Mouse (Mus musculus) G1E-ER4 (cell line): ENCODE results near the gene Cdk1. TPM values are rescaled to one million over a fixed set of nuclear protein-coding genes. Genes with fewer than 3 reads are reported as not detected.

Source experiments
- GATA1 ChIP-seq: IDR thresholded peaks from one replicate; pipeline ENCODE4 v1.8.0; 2012; ENCODE audit warnings: low read length, inconsistent platforms
- polyA plus RNA-seq: library from polyadenylated mRNA; stranded (reverse); fragments of >175 nt; gene quantifications from 2 replicates; pipeline ENCODE4 v1.2.3, GENCODE M21; 2012

Gene Cdk1
- polyA plus RNA-seq, 1 experiment: 44.8 TPM

- no peak for TF ChIP-seq GATA1
Measured at GRCm38 (mm10) chr10:69327362-69327761, 25.4 kb downstream of the Cdk1 start.

DNA sequence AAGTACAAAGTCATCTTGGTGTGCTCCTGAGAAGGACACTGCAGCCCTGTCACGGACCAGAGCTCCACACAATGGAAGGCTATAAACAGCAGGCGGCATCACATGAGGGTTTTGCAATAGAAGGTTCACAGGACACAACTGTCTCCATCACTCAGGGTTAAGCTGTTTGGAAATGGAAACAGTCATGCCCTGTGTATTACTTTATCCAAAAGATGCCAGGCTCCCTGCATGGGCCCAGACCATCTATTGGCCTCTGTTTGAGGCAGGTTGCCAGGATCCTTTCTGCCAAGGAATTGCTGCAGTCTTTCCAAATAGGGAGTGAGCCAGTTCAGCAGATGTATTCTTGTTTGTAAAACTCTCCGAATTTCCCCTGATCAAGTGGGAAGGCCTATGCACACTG, 26.3 kb downstream of the Cdk1 start:
- no peak for TF ChIP-seq GATA1

DNA sequence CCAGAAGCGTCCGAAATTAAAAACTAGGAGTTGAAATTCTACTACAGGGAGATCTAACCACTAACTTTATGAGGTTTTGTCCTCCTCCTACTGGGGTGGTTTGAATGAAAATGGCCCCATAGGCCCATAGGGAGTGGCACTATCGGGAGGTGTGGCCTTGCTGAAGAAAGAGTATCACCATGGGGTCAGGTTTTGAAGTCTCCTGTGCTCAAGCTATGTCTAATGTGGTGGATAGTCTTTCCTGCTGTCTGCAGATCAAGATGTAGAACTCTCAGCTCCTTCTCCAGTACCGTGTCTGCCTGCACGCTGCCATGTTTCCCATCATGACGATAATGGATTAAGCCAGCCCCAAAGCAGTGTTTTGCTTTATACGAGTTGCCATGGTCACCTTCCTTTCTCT, 27.9 kb downstream of the Cdk1 start:
- no peak for TF ChIP-seq GATA1

- TF ChIP-seq GATA1: no peak
Measured at GRCm38 (mm10) chr10:69323986-69324385, 28.8 kb downstream of the Cdk1 start.

DNA sequence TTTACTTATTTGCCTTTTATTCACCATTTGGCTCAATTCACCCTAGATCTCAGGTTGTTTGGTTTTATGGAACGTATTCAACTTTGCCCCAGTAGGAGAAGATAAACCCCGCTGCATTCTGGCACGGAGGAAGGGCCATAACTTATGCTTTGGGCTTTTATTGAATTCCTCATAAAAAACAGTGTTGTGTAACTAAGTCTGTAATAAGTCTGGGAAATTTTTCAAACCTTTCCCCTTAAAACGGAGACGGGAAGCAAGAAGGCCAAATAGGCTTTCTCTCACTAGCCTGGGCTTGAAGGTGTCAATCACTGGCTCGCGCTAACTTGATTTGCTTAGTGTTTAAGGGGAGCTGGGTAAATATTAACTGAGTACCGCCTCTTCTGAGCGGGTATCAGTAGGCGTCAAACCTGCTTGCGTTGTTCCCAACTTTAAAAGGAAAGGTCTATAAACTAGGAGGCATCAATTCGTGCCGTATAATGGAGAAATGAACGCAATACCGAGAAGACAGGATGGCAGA, 31.2 kb downstream of the Cdk1 start:
- TF ChIP-seq GATA1: no peak

DNA sequence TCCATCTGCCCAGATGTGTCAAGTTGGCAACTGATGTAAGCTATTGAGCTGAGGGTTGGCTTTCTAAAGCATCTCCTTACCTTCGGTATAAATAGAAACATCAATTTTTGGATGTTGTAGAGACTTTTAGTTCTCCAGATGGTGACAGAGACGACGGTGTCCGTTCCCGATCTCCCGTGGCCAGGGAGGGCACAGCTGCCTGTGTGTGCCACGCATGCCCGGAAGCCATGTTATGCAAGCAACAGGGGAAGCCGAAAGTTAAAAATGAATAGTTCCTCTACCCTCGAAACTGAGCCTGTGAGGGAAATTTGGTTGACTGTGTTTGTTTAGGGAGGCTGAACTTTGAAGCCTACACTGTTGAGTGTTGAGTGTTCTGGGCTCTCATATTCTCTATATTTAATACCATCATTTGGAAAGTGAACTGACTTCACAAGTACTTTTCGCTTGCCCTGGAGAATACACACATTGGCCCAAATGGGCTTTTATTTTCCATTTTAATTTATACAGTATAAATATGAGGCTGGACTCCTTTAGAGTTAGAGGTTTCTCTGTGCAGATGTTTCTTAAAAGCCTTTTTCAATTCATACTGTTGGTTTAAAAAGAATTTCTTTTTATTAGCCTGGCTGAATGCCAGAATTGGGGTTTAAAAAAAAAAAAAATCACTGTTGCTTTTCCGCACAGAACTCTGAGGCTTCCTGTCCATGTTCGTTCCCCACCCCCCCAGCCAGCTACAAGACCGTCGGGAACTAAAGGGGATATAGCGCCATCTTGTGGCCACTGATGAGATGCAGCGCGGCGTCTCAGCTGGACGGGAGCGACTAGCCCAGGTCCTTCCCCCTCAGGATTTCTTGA, 31.8 kb downstream of the Cdk1 start:
- no peak for TF ChIP-seq GATA1

- TF ChIP-seq GATA1: no peak
Measured at GRCm38 (mm10) chr10:69318514-69318913, 34.2 kb downstream of the Cdk1 start.

DNA sequence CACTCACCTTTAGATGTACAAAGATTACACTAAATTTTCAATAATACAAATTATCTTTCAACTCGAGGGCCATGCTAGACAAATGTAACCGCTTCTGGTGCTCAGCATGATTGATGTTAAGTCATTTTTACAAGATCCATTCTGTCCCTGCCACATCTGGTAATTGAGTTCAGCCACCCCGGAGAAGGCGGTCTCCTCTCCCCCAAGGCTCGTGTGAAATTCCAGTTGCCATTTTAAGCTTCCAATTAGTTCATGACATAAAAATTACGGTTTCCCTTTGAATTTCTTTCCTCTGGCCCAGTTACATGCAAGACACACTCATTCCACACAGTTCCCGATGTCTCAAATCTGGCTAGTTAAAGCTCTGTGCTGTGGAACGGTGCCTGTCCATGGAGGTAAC, 38.8 kb downstream of the Cdk1 start:
- TF ChIP-seq GATA1: no peak

DNA sequence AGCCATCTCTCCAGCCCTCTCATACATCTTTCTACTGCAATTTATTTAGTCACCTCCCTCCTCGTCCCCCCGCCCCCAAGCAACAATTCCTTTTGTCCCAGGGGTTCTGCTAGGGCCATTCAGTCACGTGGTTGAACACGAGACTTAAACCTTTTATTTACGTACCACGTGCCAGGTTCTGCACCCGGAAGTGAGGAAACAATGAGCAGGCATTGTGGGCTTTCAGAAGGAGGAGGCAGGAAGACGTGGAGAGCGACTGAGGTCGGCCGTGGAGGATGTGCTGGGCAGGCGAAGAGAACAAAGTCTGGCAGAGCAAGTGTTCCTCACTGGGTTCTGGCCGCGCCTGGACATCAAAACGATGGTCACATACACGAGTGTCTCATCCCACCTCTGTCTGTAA, 40.9 kb downstream of the Cdk1 start:
- no peak for TF ChIP-seq GATA1

GRCm38 (mm10) chr10:69309109-69309508, 43.6 kb downstream of the Cdk1 start:
- TF ChIP-seq GATA1: no peak

DNA sequence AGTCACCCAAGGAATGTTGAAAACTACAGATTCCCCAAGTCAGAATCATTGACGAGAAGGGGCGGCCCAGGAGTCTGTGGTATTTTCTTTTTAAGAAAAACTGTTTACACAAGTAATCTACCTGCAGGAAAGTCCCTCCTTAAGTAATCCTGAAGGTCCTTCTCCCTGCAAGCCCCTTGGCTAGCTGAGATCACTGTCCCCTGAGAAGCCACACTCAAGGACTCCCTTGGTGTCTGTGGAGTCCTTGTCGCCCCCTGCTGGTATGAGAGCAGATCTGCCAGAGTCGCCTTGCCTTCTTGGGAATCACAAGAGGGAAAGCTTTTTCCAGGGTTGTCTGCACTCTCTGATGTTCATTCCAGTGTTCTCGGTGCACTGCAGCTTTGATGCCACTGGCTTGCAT, 45.7 kb downstream of the Cdk1 start:
- TF ChIP-seq GATA1: no peak

DNA sequence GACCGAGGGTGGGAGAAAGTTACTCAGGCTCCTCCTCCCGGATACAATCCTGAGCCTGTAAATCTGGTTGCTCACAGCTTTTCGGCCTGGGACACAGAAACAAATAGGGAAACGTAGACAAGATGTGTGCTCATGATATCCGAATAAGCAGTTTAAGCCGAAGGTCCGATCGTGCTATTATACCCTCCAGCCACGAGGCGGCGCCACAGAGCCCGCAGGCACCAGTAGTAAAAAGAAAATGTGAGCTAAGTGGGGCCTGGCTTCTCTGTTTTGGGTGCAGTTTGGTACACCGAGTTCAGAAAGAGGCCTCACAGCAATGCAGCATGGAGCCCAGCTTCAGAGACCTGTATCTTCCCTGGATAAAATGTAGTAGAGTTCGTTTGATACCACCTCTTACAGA, 46.5 kb downstream of the Cdk1 start:
- TF ChIP-seq GATA1: no peak

DNA sequence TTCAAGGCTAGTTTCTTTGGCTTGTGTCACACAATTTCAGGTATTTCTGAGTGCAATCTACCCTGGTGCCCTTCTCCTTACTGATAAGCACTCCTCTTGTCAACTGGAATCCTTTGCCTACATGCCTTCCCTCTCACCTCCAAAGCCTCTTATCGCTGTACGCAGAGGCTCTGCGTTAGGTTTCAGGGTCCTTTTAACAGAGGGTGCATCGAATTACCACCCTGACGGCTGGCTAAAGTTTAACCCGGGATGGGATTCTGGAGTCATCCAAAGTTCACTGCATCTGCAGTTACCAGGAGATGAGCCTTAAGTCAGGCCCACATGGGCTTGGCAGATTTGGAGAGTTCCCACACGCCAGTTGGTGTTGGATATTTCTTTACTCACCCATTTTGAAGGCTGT, 47.1 kb downstream of the Cdk1 start:
- no peak for TF ChIP-seq GATA1

DNA sequence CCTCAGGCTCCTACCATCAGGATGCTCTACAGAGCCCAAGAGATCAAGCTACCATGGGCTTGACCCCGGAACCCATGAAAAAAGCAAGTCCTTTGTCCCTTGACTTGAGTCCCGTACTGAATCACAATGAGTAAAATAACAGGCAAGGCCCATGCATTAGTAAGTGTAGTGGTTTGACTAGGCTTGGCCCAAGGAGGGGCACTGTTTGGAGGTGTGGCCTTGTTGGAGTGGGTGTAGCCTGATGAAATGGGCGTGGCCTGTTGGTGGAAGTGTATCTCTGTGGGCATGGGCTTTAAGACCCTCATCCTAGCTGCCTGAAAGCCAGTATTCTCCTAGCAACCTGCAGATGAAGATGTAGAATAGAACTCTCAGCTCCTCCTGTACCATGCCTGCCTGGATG, 47.9 kb downstream of the Cdk1 start:
- TF ChIP-seq GATA1: no peak

DNA sequence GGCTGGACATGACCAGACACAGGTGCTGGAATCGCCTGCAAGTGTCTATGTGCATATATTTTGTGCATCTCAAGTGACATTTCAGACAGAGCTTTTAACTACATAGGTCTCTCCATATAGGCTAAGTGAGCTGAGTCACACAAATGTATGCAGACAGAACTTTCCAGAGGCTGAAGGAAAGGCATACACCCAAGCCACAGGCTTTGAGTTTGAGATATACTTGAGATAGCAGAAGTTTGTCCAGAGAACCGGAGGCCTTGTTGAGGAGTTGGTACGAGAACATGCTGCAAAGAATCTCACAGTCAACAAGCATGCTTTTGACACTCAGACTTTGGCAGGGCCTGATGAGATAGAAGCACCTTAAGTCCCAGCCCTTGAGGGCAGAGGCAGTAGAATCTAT, 50.1 kb downstream of the Cdk1 start:
- TF ChIP-seq GATA1: no peak

DNA sequence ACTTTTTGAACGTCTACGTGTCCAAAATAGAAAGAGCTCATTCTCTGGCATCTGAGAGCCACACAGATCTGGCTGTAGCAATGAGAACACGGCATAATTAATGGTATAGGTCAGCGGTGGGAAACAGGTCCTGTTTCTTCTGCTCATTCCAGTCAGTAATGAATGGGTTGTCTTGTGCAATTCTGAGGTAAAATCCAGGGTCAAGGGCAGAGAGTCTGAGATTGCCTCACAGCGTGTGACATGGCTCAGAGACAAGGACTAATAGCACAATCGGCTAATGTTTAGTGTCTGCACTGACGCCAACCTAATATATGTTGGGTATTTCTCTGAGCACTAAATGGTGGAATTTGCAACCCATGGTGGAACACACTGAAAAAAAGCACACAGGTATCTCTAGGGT, 52.8 kb downstream of the Cdk1 start:
- TF ChIP-seq GATA1: no peak

DNA sequence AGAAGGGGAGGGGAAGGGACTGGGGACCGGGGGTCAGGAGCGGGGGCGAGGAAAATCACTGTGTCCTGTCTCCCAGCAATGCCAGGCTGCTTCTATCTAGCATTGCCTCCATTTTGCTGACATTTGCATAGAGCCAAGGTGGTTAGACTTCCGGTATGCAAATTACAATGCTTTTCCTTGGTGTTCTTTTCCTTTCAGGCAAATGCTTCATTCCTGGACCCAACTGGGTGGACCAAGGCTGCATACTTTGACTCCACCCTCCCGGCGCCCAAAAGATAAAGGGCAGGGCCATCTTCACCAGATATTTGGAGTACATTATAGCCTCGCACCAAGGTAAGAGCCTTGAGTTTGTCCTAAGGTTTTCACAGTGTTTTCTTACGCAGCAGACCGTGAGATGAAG, 56.8 kb downstream of the Cdk1 start:
- TF ChIP-seq GATA1: no peak
